Comparison of ENCODE assay signal across 10 mouse cellular contexts in genomic region chr10:83224999-83225398, GRCm38 (mm10).
DNase-seq lines count a peak whose midpoint lies in the region; ATAC-seq lines count a peak whose summit lies in the region.
"Had no signal": no experiment of that assay in that cellular context is flagged by ENCODE, and none has a peak within 500 bp of the region (broad histone marks: within the 10 kb centered on the region; RNA-seq: fewer than 3 reads in every experiment).

No protein-coding gene starts in this region.

- 56% methylated on average over 3 of the region's 3 CpGs for WGBS in limb, embryonic 10.5 days

- H3K36me3 ChIP-seq in limb, embryonic 10.5 days, result no peaks in the 10 kb centered on the region
- H3K36me3 ChIP-seq: G1E had no signal

- H3K9me3 ChIP-seq in limb, embryonic 10.5 days (replicated peaks), result no peaks in the 10 kb centered on the region
- H3K9me3 ChIP-seq: G1E had no signal

- H3K4me1 ChIP-seq in limb, embryonic 10.5 days, result no peaks in the 10 kb centered on the region

- peak; percentile 60 to 71 for DNase-seq in cerebellum, postnatal 14 days
- no peak for DNase-seq in cerebellum, adult 11-12 months
- DNase-seq in left cerebral cortex, postnatal 4 days, result peak; percentile 38
- no peak for DNase-seq in left cerebral cortex, postnatal 25 days (ENCODE audit: low spot score in 2 of 2)
- DNase-seq in R1 (ENCODE audit: low read depth, low spot score), result peak; percentile 57
- peak; percentile 63 for DNase-seq in limb, embryonic 10.5 days (ENCODE audit: low spot score)
- DNase-seq in adrenal gland, postnatal 36 days, result no peak

- no peaks in the 10 kb centered on the region for H3K27me3 ChIP-seq in limb, embryonic 10.5 days (ENCODE audit: low read depth, poor library complexity, severe bottlenecking)
- H3K27me3 ChIP-seq: megakaryocyte, embryonic 14.5 days had no signal

- H3K4me3 ChIP-seq in limb, embryonic 10.5 days, result no peak overlapping the region
- H3K4me3 ChIP-seq: megakaryocyte, embryonic 14.5 days had no signal

- ATAC-seq in activated CD4-positive, CD25-positive, alpha-beta regulatory T cell, adult 4 months, result no peak

- no peak overlapping the region for H3K27ac ChIP-seq in limb, embryonic 10.5 days

- intact Hi-C loops in left cerebral cortex, postnatal 4 days (cut with DNase I), result no loop called here
- intact Hi-C loops in left cerebral cortex, postnatal 25 days (cut with DNase I), result no loop called here

Comparison
In these comparisons a context has a peak if more than half of its experiments do, and no peak if none do; other contexts are left out.
1. DNase-seq: peak in cerebellum, postnatal 14 days (2 of 2), left cerebral cortex, postnatal 4 days (single experiment), R1 (single experiment) and limb, embryonic 10.5 days (single experiment); none in cerebellum, adult 11-12 months (single experiment), left cerebral cortex, postnatal 25 days (0 of 2) and adrenal gland, postnatal 36 days (0 of 2).